Mouse (Mus musculus) hindbrain, embryonic 10.5 days (tissue): ENCODE measurements at regions not wholly inside any gene's neighbourhood (a gene's known extent, or its start where the extent isn't known, plus 50 kb on each side); places are given as distances from the start of the nearest gene placed in this dataset.

ENCODE experiments used
- DNase-seq: peaks from one replicate; pipeline ENCODE4 v3.0.0-alpha.2; 2017; ENCODE audit warnings: low spot score
- H3K27ac ChIP-seq: fragments of 300-500 bp; sonication (generic); 2 replicates; pipeline ENCODE4 v1.5.1; 2016; ENCODE audit warnings: mild to moderate bottlenecking, moderate library complexity
- H3K27me3 ChIP-seq: fragments of 300-500 bp; sonication (generic); 2 replicates; pipeline ENCODE4 v1.6.1; 2016; ENCODE audit warnings: mild to moderate bottlenecking; ENCODE audit not compliant: poor library complexity, insufficient read depth, severe bottlenecking
- H3K36me3 ChIP-seq: fragments of 300-500 bp; sonication (generic); 2 replicates; pipeline ENCODE4 v1.6.1; 2016; ENCODE audit warnings: mild to moderate bottlenecking, moderate library complexity
- H3K4me1 ChIP-seq: fragments of 300-500 bp; sonication (generic); replicated peaks from 2 replicates; pipeline ENCODE4 v1.6.1; 2016; ENCODE audit warnings: mild to moderate bottlenecking
- H3K4me3 ChIP-seq: fragments of 300-500 bp; sonication (generic); 2 replicates; pipeline ENCODE4 v1.5.1; 2016; ENCODE audit warnings: mild to moderate bottlenecking, moderate library complexity
- H3K9me3 ChIP-seq: fragments of 300-500 bp; sonication (generic); 2 replicates; pipeline ENCODE4 v1.6.1; 2016; ENCODE audit warnings: mild to moderate bottlenecking, moderate library complexity
- WGBS: fragments of 180-500 bp; shearing (Covaris S2); methylation state at CpG from one replicate; pipeline ENCODE4 v1.1.7; 2016; 5-methylcytosine and 5-hydroxymethylcytosine counted together

DNA sequence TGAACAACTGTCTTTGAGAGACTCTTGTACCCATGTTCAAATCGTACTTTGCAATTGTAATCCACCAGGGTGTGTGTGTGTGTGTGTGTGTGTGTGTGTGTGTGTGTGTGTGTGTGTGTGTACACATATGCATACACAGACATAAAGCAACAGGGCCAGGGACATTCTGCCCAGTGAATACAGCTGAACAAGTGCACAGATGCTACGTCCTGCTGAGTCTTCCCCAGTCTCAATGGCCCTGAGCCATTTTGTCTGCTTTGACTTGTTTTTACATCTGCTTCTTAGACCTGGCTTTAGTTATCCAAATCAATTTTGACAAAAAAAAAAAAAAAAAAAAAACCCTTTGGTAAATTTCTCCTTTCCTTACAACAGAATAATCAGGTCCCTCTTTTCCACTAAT, 103.3 kb downstream of the Rnd3 start:
- no peaks in the 10 kb centered on the region for H3K9me3 ChIP-seq
- 69% methylated on average over 2 of the region's 2 CpGs for WGBS
- H3K27ac ChIP-seq: no peak overlapping the region
- DNase-seq: no peak
- no peaks in the 10 kb centered on the region for H3K36me3 ChIP-seq
- no peaks in the 10 kb centered on the region for H3K27me3 ChIP-seq
- no peak overlapping the region for H3K4me3 ChIP-seq
- H3K4me1 ChIP-seq: peaks cover 18% of the 10 kb centered on the region

DNA sequence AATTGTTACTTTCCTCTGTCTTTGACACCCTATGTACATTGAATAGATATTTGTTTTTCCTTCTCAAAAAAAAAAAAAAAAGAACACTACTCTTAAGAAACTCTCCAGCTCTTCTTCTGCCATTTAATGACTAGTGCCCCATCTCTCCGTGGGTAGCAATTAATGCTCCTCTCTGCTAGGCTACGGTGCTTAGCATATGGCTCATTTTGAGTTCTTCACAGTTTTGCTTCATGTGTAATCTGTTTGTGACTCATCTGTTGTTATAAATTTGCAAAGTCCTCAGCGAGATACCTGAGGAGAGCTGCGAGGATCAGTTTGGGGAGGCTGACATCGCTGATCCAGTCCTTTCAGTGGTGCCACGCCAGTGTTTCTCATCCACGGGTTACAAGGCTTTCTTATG, 107.8 kb downstream of the Rnd3 start:
- WGBS: 64% methylated on average over 7 of the region's 7 CpGs
- Histone ChIP-seq H3K27me3 (no peaks in the 10 kb centered on the region), H3K36me3 (no peaks in the 10 kb centered on the region), H3K4me1 (peaks cover 12% of the 10 kb centered on the region; the same call in 1 of the 2 replicates), H3K9me3 (no peaks in the 10 kb centered on the region), H3K4me3 (no peak overlapping the region), H3K27ac (no peak overlapping the region)
- no peak for DNase-seq

DNA sequence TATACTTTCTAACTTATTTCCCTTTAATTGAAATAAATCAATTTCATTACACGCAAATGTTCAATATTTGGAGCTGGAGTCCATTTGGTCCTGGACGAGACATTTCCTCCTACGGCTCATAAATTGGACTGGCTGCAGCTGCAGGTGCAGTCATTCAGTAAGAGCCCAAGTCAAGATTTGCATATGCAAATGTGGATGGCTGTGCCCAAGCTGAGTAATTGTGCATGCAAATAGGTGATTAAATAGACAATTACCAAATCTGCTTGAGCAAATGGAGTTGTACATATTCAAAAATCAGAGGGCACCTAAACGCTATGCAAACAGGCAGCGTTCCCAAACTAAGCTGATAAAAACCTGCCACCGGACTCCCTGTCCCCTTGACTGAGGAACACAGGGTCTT, 110.2 kb downstream of the Rnd3 start:
- H3K27ac ChIP-seq: no peak overlapping the region
- H3K4me1 ChIP-seq: peaks cover 15% of the 10 kb centered on the region
- no peaks in the 10 kb centered on the region for H3K27me3 ChIP-seq
- no peaks in the 10 kb centered on the region for H3K36me3 ChIP-seq
- no peak overlapping the region for H3K4me3 ChIP-seq
- no peak for DNase-seq
- H3K9me3 ChIP-seq: no peaks in the 10 kb centered on the region
- WGBS: 76% methylated on average over 6 of the region's 6 CpGs

DNA sequence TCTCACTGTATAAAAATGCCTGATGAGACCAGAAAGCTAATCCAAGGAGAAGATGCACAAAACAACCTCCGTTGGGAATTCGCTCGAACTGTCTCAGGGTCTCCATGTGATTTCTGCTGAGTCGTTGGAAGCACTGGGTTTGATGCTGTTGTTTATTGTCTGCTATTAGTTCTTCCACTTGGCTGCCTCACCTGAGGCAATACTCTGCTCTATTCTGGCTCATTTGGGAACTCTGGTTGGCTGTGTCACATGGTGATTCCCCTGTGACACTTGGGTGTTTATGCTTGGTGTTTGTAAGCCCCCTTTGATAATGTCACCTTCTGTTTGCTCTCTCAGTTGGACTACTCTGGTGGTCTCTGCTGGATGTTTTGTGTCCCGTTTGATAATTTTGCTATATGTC, 111.9 kb downstream of the Rnd3 start:
- Histone ChIP-seq H3K36me3 (no peaks in the 10 kb centered on the region), H3K4me1 (peaks cover 27% of the 10 kb centered on the region), H3K27ac (no peak overlapping the region), H3K9me3 (no peaks in the 10 kb centered on the region), H3K27me3 (no peaks in the 10 kb centered on the region), H3K4me3 (no peak overlapping the region)
- no peak for DNase-seq
- WGBS: 84% methylated on average over 5 of the region's 5 CpGs

DNA sequence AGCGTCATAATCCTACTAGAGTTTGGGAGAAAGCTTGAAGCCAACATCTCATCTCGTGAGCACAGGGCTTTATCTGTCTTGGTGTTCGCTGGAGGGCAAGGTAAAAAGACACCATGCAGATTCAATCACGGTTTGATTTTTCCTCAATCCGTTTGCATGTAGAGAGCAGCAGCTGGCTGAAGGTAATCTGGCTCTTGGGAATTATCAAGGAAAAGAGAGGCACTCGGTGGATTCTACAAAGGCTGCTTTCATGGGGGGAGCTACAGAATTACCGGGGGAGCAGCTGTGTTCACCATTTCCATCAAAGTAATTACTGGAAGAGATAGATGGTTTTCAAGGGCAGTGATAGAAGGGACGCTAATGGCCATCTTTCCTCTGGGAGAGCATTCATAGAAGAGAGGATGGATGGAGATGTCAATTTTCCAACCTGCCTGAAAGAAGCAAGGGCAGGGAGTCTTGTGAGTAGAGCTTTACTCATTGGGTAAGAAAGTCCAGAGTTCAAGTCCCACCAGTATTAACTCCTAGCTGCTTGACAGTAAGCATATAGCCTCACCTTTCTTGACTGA, 112.6 kb downstream of the Rnd3 start:
- DNase-seq: no peak
- Histone ChIP-seq H3K4me1 (peaks cover 26% of the 10 kb centered on the region), H3K4me3 (no peak overlapping the region), H3K27ac (peak overlapping the region; percentile 9; the same call in 1 of the 2 replicates), H3K9me3 (no peaks in the 10 kb centered on the region), H3K27me3 (no peaks in the 10 kb centered on the region), H3K36me3 (no peaks in the 10 kb centered on the region)
- WGBS: 70% methylated on average over 8 of the region's 8 CpGs

DNA sequence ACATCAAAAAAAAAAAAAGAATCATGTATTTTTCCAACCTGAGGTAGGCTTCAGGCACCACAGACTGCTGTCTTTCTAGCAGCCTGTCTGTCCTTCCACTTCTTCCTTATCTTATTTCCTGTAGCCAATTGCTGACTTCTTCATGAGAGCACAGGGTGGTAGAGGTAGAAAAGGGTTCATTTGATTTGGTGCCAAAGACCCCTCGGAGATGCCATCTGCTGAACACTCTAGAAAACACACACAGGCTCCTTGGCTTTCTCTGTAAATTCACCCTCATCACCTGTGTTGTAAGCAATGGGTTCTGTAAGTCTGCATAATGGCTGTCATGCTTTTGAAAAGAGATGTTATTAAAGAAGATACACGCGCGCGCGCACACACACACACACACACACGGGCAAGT, 115.0 kb downstream of the Rnd3 start:
- 94% methylated on average over 7 of the region's 7 CpGs for WGBS
- Histone ChIP-seq H3K36me3 (no peaks in the 10 kb centered on the region), H3K9me3 (no peaks in the 10 kb centered on the region), H3K27ac (no peak overlapping the region), H3K4me1 (peaks cover 21% of the 10 kb centered on the region), H3K4me3 (no peak overlapping the region), H3K27me3 (no peaks in the 10 kb centered on the region)
- DNase-seq: no peak

DNA sequence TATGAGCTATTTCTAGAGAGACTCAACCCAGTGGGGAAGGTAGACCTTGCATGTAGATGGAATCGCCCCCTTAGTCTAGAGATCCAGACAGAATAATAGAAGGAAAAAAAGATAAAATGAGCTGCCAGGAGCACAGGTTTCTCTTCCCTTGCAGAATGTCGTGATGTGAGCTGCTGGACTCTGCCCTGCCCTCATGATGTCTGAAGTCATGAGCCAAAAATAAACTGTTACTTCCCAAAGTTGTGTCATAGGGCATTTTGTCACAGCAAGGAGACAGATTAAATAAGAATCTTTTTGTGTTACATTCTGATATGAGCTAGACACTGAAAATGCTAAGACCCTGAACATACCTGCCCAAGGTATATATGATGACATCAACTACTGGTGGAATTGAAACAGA, 126.4 kb downstream of the Rnd3 start:
- H3K27me3 ChIP-seq: no peaks in the 10 kb centered on the region
- DNase-seq: no peak
- H3K4me3 ChIP-seq: no peak overlapping the region
- H3K9me3 ChIP-seq: no peaks in the 10 kb centered on the region
- H3K4me1 ChIP-seq: 0 out of 2 replicates have a peak, but pooled peaks cover 5% of the 10 kb centered on the region
- WGBS: 77% methylated on average over 2 of the region's 2 CpGs
- H3K36me3 ChIP-seq: no peaks in the 10 kb centered on the region
- no peak overlapping the region for H3K27ac ChIP-seq

DNA sequence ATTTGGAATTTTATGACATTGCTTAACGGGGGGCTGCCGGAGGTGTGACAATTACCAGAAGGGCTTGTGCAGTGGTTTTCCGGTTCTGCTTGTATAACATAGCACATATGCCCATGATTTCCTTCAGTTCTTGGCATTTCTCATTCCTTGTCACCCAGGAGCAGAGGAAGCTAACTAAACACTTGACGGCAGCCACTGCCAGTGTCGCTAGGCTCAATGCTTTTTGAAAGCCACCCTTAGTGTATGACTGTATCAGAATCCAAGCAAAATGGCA, 132.8 kb downstream of the Rnd3 start:
- Histone ChIP-seq H3K4me1 (no peaks in the 10 kb centered on the region), H3K36me3 (no peaks in the 10 kb centered on the region), H3K9me3 (no peaks in the 10 kb centered on the region), H3K27me3 (no peaks in the 10 kb centered on the region), H3K4me3 (no peak overlapping the region), H3K27ac (no peak overlapping the region)
- no peak for DNase-seq
- 92% methylated on average over 5 of the region's 5 CpGs for WGBS

DNA sequence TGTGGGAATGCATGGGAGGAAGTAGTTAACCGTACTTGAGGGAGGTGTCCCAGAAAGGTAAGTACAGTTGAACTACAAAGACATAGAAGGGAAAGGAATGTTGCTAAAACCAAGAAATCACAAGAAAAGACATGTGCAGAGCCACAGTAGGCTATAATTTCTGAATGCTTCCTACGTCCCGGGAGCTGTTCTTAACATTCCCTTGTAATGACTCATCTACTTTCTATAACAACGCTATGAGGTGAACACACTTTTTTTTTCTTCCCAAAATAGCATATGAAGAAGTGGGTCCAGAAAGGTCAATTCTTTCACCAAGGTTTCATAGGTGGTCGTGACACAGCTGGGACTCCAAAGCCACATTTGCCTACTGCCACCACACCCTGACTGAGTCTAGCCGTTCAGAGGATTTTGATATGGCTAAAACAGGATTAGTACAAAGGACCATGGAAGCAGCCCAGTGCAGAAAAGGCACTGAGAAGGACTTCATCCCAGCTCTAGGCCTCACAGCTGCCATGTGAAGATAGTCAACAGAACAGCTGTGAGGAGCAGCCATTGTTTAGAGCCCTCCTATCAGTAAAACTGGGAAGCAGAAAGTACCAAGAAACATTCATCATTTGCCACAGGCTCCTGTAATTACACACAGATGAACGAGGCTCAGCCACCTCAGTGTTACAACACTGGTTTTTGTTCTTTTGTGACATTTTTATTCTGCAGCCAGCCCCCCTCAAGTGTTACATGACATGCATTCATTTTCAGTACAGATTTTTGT, 133.4 kb downstream of the Rnd3 start:
- Histone ChIP-seq H3K4me3 (no peak overlapping the region), H3K27ac (no peak overlapping the region), H3K9me3 (no peaks in the 10 kb centered on the region), H3K27me3 (no peaks in the 10 kb centered on the region), H3K4me1 (no peaks in the 10 kb centered on the region), H3K36me3 (no peaks in the 10 kb centered on the region)
- WGBS: 80% methylated on average over 7 of the region's 7 CpGs
- no peak for DNase-seq

DNA sequence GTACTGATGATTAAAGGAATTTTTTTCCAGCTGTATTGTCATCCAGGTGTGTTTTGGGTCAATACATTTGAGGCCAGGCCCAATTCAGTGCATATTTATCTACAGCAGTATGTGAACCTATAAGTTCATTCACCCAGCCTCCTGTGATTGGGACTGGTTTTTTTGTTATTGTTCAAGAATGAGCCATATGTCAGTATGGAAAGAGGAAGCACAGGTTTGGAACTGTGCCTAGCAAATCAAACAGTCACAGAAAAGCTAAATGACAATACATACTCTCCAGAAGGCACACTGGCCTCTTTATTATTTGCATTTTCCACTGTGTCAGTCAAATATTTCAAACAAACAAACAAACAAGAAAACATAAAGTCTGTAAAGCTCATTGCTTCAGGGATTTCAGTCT, 134.7 kb downstream of the Rnd3 start:
- Histone ChIP-seq H3K27ac (no peak overlapping the region), H3K4me3 (no peak overlapping the region), H3K36me3 (no peaks in the 10 kb centered on the region), H3K27me3 (no peaks in the 10 kb centered on the region), H3K9me3 (no peaks in the 10 kb centered on the region), H3K4me1 (0 out of 2 replicates have a peak, but pooled peaks cover 2% of the 10 kb centered on the region)
- no peak for DNase-seq

DNA sequence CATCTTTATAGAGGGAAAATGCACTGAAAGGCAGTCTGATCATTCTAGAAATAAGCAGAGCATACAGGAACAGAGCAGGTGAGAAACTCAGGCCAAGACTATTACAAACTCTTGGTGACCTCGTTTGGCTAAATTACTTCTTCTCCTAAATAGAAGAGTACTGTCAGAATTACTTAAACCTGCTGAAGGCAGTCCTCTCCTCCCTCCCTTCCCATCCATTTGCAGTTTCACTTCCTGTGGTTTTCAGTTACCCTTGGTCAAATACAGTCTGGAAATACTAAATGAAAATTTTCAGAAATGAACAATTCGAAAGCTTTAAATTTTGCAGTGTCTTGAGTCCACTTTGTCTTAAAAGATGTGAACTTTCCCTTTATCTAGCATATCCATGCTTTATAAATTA, 135.8 kb downstream of the Rnd3 start:
- no peaks in the 10 kb centered on the region for H3K27me3 ChIP-seq
- H3K36me3 ChIP-seq: no peaks in the 10 kb centered on the region
- peaks cover 11% of the 10 kb centered on the region for H3K4me1 ChIP-seq
- no peak overlapping the region for H3K27ac ChIP-seq
- H3K4me3 ChIP-seq: no peak overlapping the region
- WGBS: 73% methylated on average over 2 of the region's 2 CpGs
- no peak for DNase-seq
- no peaks in the 10 kb centered on the region for H3K9me3 ChIP-seq

DNA sequence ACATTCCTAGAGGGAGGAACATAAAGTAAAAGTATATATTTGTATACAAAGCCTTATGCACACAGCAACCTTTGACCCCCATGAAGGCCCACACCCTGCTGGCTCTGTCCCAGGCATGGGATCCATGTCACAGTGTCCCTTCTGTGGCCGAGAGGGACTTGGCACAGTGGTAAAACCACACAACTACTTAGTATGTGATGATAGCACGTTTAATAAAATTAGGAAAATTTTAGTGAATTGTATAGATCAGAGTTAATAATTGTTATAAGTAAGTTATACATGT, 140.7 kb downstream of the Rnd3 start:
- Histone ChIP-seq H3K27ac (peak overlapping the region; percentile 51), H3K36me3 (no peaks in the 10 kb centered on the region), H3K4me1 (peaks cover 30% of the 10 kb centered on the region), H3K27me3 (no peaks in the 10 kb centered on the region), H3K4me3 (no peak overlapping the region), H3K9me3 (no peaks in the 10 kb centered on the region)
- no peak for DNase-seq
- WGBS: 52% methylated on average over 2 of the region's 2 CpGs

DNA sequence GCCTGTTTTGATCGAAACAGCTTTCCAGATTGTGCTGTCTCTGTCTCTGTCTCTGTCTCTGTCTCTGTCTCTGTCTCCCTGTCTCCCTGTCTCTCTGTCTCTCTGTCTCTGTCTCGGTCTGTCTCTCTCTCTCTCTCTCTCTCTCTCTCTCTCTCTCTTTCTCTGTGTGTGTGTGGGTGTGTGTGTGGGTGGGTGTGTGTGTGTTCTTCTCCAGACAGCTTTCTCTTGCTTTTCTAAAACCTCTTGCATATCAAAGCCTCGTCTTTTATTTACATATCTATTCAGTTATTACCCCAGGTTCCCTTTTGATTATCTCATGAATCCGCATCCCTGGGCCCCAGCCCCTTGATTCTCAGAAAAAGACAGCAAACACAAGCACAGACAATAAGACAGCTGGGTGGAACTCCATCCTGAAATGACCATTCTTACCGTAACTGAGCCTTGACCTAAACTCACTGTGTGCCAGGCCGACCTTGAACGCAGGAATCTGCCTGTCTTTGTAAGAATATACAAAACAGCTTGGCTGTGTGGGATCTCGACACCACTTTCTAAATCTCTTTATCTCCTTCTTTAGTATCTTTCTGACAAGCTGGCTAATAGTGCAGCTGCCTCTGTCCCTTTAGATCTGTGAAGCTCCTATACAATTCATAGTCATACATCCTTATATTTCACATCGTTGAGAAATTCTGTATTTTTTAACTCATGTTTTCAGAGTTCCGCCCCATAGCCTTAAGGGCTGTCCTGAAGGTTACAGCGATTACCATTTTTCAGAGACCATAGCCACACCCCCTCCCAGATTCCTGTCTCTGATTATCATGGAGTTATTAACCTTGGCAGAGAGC, 141.3 kb downstream of the Rnd3 start:
- H3K36me3 ChIP-seq: no peaks in the 10 kb centered on the region
- no peak overlapping the region for H3K4me3 ChIP-seq
- peak; percentile 29 for DNase-seq
- no peaks in the 10 kb centered on the region for H3K9me3 ChIP-seq
- 43% methylated on average over 11 of the region's 11 CpGs for WGBS
- no peaks in the 10 kb centered on the region for H3K27me3 ChIP-seq
- H3K4me1 ChIP-seq: peaks cover 30% of the 10 kb centered on the region
- peak overlapping the region; percentile 51 for H3K27ac ChIP-seq
